Mouse (Mus musculus): ENCODE data around the gene Wipi1.

GRCm38 (mm10) chr11:109547652-109548051 lies 64.1 kb downstream of the Wipi1 start:
- TF ChIP-seq CTCF (IDR thresholded peaks at IDR 0.05; ENCODE audit: control insufficient read depth, insufficient read depth, insufficient read length): no peak
- TF ChIP-seq FOSL1 (IDR thresholded peaks at IDR 0.05; ENCODE audit: insufficient read depth, low read length, poor library complexity, severe bottlenecking): no peak
- no peak for TF ChIP-seq MYOG (IDR thresholded peaks at IDR 0.05; ENCODE audit: control insufficient read depth, extremely low read depth, insufficient read length)
- no peak for TF ChIP-seq CEBPB (IDR thresholded peaks at IDR 0.05; ENCODE audit: low read depth)

Data from C2C12 (cell line).